Mouse (Mus musculus): ENCODE measurements around the gene 1810009A15Rik. TPM values are rescaled to one million over a fixed set of nuclear protein-coding genes. Genes with fewer than 3 reads are reported as not detected.
"Not testable (repeated sequence)": the region's sequence is repeated elsewhere in the genome, so short reads cannot be mapped to it uniquely, and the experiment has no call there.

Gene 1810009A15Rik
- polyA plus RNA-seq, 1 experiment from 2014 or later: 49.9 TPM

GRCm38 (mm10) chr19:8851639-8852038, 37.0 kb upstream of the 1810009A15Rik start:
- Histone ChIP-seq H3K9ac (replicated peaks; ENCODE audit: low read depth, low read length) (no peak overlapping the region), H3K27ac (ENCODE audit: low read length) (no peak overlapping the region), H3K9me3 (ENCODE audit: control insufficient read depth, low read length) (no peaks in the 10 kb centered on the region), H3K36me3 (ENCODE audit: control insufficient read depth, insufficient read depth) (peaks cover 8% of the 10 kb centered on the region), H3K4me2 (ENCODE audit: low read length) (no peak overlapping the region), H3K4me3 (replicated peaks; ENCODE audit: low read length) (no peak overlapping the region), H3K27me3 (replicated peaks; ENCODE audit: control insufficient read depth, insufficient read depth, low read length) (no peaks in the 10 kb centered on the region), H3K4me1 (replicated peaks; ENCODE audit: control insufficient read depth, insufficient read depth, low read length) (no peaks in the 10 kb centered on the region)
- WGBS: 46% methylated on average over 7 of the region's 7 CpGs
- no peak for ATAC-seq

GRCm38 (mm10) chr19:8852236-8852928, 36.3 kb upstream of the 1810009A15Rik start:
- Histone ChIP-seq H3K4me3 (replicated peaks; ENCODE audit: low read length) (no peak overlapping the region), H3K9ac (replicated peaks; ENCODE audit: low read depth, low read length) (no peak overlapping the region), H3K36me3 (ENCODE audit: control insufficient read depth, insufficient read depth) (0 out of 2 replicates have a peak, but pooled peaks cover 2% of the 10 kb centered on the region), H3K27me3 (replicated peaks; ENCODE audit: control insufficient read depth, insufficient read depth, low read length) (no peaks in the 10 kb centered on the region), H3K4me1 (replicated peaks; ENCODE audit: control insufficient read depth, insufficient read depth, low read length) (no peaks in the 10 kb centered on the region), H3K4me2 (ENCODE audit: low read length) (no peak overlapping the region), H3K9me3 (ENCODE audit: control insufficient read depth, low read length) (no peaks in the 10 kb centered on the region), H3K27ac (ENCODE audit: low read length) (no peak overlapping the region)
- ATAC-seq: no peak
- WGBS: 57% methylated on average over 10 of the region's 10 CpGs

GRCm38 (mm10) chr19:8853117-8853516, 35.5 kb upstream of the 1810009A15Rik start:
- H3K4me1 ChIP-seq (replicated peaks; ENCODE audit: control insufficient read depth, insufficient read depth, low read length): no peaks in the 10 kb centered on the region
- H3K9me3 ChIP-seq (ENCODE audit: control insufficient read depth, low read length): no peaks in the 10 kb centered on the region
- no peaks in the 10 kb centered on the region for H3K27me3 ChIP-seq (replicated peaks; ENCODE audit: control insufficient read depth, insufficient read depth, low read length)
- no peak overlapping the region for H3K27ac ChIP-seq (ENCODE audit: low read length)
- WGBS: 85% methylated on average over 3 of the region's 3 CpGs
- no peak for ATAC-seq
- H3K36me3 ChIP-seq (ENCODE audit: control insufficient read depth, insufficient read depth): 0 out of 2 replicates have a peak, but pooled peaks cover 2% of the 10 kb centered on the region
- no peak overlapping the region for H3K9ac ChIP-seq (replicated peaks; ENCODE audit: low read depth, low read length)
- no peak overlapping the region for H3K4me3 ChIP-seq (replicated peaks; ENCODE audit: low read length)
- H3K4me2 ChIP-seq (ENCODE audit: low read length): no peak overlapping the region

- ATAC-seq: no peak
- Histone ChIP-seq H3K9me3 (ENCODE audit: control insufficient read depth, low read length) (no peaks in the 10 kb centered on the region), H3K36me3 (ENCODE audit: control insufficient read depth, insufficient read depth) (no peaks in the 10 kb centered on the region), H3K27ac (ENCODE audit: low read length) (no peak overlapping the region), H3K27me3 (replicated peaks; ENCODE audit: control insufficient read depth, insufficient read depth, low read length) (no peaks in the 10 kb centered on the region), H3K4me1 (replicated peaks; ENCODE audit: control insufficient read depth, insufficient read depth, low read length) (no peaks in the 10 kb centered on the region), H3K4me2 (ENCODE audit: low read length) (no peak overlapping the region), H3K4me3 (replicated peaks; ENCODE audit: low read length) (no peak overlapping the region), H3K9ac (replicated peaks; ENCODE audit: low read depth, low read length) (no peak overlapping the region)
- WGBS: 32% methylated on average over 4 of the region's 4 CpGs
Measured at GRCm38 (mm10) chr19:8857689-8858088, 31.0 kb upstream of the 1810009A15Rik start.

GRCm38 (mm10) chr19:8859018-8859417, 29.6 kb upstream of the 1810009A15Rik start:
- Histone ChIP-seq H3K4me1 (replicated peaks; ENCODE audit: control insufficient read depth, insufficient read depth, low read length) (no peaks in the 10 kb centered on the region), H3K27me3 (replicated peaks; ENCODE audit: control insufficient read depth, insufficient read depth, low read length) (no peaks in the 10 kb centered on the region), H3K9ac (replicated peaks; ENCODE audit: low read depth, low read length) (no peak overlapping the region), H3K36me3 (ENCODE audit: control insufficient read depth, insufficient read depth) (no peaks in the 10 kb centered on the region), H3K27ac (ENCODE audit: low read length) (no peak overlapping the region), H3K4me2 (ENCODE audit: low read length) (no peak overlapping the region), H3K4me3 (replicated peaks; ENCODE audit: low read length) (no peak overlapping the region), H3K9me3 (ENCODE audit: control insufficient read depth, low read length) (no peaks in the 10 kb centered on the region)
- WGBS: 24% methylated on average over 1 of the region's 1 CpGs
- no peak for ATAC-seq

- no peak for ATAC-seq
- Histone ChIP-seq H3K4me2 (ENCODE audit: low read length) (no peak overlapping the region), H3K27ac (ENCODE audit: low read length) (no peak overlapping the region), H3K4me1 (replicated peaks; ENCODE audit: control insufficient read depth, insufficient read depth, low read length) (no peaks in the 10 kb centered on the region), H3K27me3 (replicated peaks; ENCODE audit: control insufficient read depth, insufficient read depth, low read length) (0 out of 2 replicates have a peak, but pooled peaks cover 2% of the 10 kb centered on the region), H3K36me3 (ENCODE audit: control insufficient read depth, insufficient read depth) (no peaks in the 10 kb centered on the region), H3K9me3 (ENCODE audit: control insufficient read depth, low read length) (no peaks in the 10 kb centered on the region), H3K9ac (replicated peaks; ENCODE audit: low read depth, low read length) (no peak overlapping the region), H3K4me3 (replicated peaks; ENCODE audit: low read length) (no peak overlapping the region)
- WGBS: 89% methylated on average over 6 of the region's 6 CpGs
Measured at GRCm38 (mm10) chr19:8864265-8864664, 24.4 kb upstream of the 1810009A15Rik start.

GRCm38 (mm10) chr19:8870381-8870780, 18.3 kb upstream of the 1810009A15Rik start:
- H3K4me3 ChIP-seq (replicated peaks; ENCODE audit: low read length); H3K9ac ChIP-seq (replicated peaks; ENCODE audit: low read depth, low read length); H3K27me3 ChIP-seq (replicated peaks; ENCODE audit: control insufficient read depth, insufficient read depth, low read length); H3K9me3 ChIP-seq (ENCODE audit: control insufficient read depth, low read length); H3K27ac ChIP-seq (ENCODE audit: low read length); H3K4me2 ChIP-seq (ENCODE audit: low read length); ATAC-seq: not testable (repeated sequence)
- Histone ChIP-seq H3K36me3 (ENCODE audit: control insufficient read depth, insufficient read depth) (peaks cover 12% of the 10 kb centered on the region; the same call in 1 of the 2 replicates), H3K4me1 (replicated peaks; ENCODE audit: control insufficient read depth, insufficient read depth, low read length) (peaks cover 14% of the 10 kb centered on the region)
- 75% methylated on average over 3 of the region's 3 CpGs for WGBS

- Histone ChIP-seq H3K9ac (replicated peaks; ENCODE audit: low read depth, low read length) (peak overlapping the region; percentile 61), H3K27ac (ENCODE audit: low read length) (0 out of 2 replicates have a peak overlapping the region, but pooled peaks have one; percentile 41), H3K4me3 (replicated peaks; ENCODE audit: low read length) (peak overlapping the region; percentile 73), H3K9me3 (ENCODE audit: control insufficient read depth, low read length) (no peaks in the 10 kb centered on the region), H3K36me3 (ENCODE audit: control insufficient read depth, insufficient read depth) (peaks cover 13% of the 10 kb centered on the region; the same call in 1 of the 2 replicates), H3K4me1 (replicated peaks; ENCODE audit: control insufficient read depth, insufficient read depth, low read length) (peaks cover 14% of the 10 kb centered on the region), H3K27me3 (replicated peaks; ENCODE audit: control insufficient read depth, insufficient read depth, low read length) (no peaks in the 10 kb centered on the region), H3K4me2 (ENCODE audit: low read length) (peak overlapping the region; percentile 58)
- WGBS: 62% methylated on average over 9 of the region's 9 CpGs
- ATAC-seq: peak; percentile 30
Measured at GRCm38 (mm10) chr19:8870838-8871237, 17.8 kb upstream of the 1810009A15Rik start.

GRCm38 (mm10) chr19:8871267-8872186, 17.1 kb upstream of the 1810009A15Rik start, which contains the start of gene Ubxn1:
TSS of gene Ubxn1 (plus strand) at chr19:8871496.
- WGBS: under 1% methylated on average over 53 of the region's 59 CpGs
- H3K4me2 ChIP-seq (ENCODE audit: low read length): peak within 1 kb of the TSS; percentile 93
- peaks cover 16% of the 10 kb centered on the region; the same call in 1 of the 2 replicates for H3K36me3 ChIP-seq (ENCODE audit: control insufficient read depth, insufficient read depth)
- peak; percentile 97 for ATAC-seq
- H3K4me1 ChIP-seq (replicated peaks; ENCODE audit: control insufficient read depth, insufficient read depth, low read length): peaks cover 14% of the 10 kb centered on the region
- peak within 1 kb of the TSS; percentile 74 for H3K9ac ChIP-seq (replicated peaks; ENCODE audit: low read depth, low read length)
- peak within 1 kb of the TSS; percentile 73 for H3K4me3 ChIP-seq (replicated peaks; ENCODE audit: low read length)
- no peaks in the 10 kb centered on the region for H3K9me3 ChIP-seq (ENCODE audit: control insufficient read depth, low read length)
- peak within 1 kb of the TSS; percentile 68 for H3K27ac ChIP-seq (ENCODE audit: low read length)
- H3K27me3 ChIP-seq (replicated peaks; ENCODE audit: control insufficient read depth, insufficient read depth, low read length): no peaks in the 10 kb centered on the region
